Mouse (Mus musculus) lung, adult 10 weeks (tissue): Measurements from ENCODE around the gene Krtap5-4. TPM values are rescaled to one million over a fixed set of nuclear protein-coding genes. Genes with fewer than 3 reads are reported as not detected.

ENCODE experiments used
- polyA plus RNA-seq: library from polyadenylated mRNA; stranded (reverse); fragments of 350-450 nt; fragmentation: Illumina TruSeq; extraction: RNeasy Lipid Tissue Mini Kit (QIAGEN cat#74804); gene quantifications from one replicate; pipeline ENCODE4 v1.2.3, GENCODE M21; 2014; ENCODE audit warnings: low read depth, low replicate concordance; ENCODE audit not compliant: insufficient read depth

Krtap5-4 gene
- polyA plus RNA-seq = not detected

GRCm38 (mm10) chr7:142303249-142303648, at the start of gene Krtap5-4:
Gene Krtap5-4, plus strand, starts transcription at chr7:142303549.

DNA sequence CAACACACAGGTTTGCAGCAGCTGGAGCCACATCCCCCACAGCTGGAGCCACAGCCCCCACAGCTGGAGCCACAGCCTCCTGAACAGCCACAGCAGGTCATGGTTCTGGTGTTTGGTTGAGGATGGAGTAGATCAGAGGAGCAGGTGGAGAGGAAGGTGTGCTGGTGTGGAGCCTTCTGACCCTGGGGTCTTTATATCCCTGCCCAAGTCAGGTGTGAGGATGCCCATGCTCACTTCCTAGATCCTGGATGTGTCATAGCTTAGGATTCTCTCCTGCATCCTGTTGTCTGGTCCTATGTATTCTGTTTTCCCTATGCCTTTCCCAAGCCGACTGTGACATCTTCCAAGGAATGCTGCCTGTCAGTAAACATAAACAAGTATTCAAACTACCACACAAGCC, 45.1 kb upstream of the Krtap5-4 start, which contains the start of gene Gm2431:
Gene Gm2431 (minus strand): TSS at position 101 of the 400 bp plus-strand sequence.

GRCm38 (mm10) chr7:142274263-142274662, 29.1 kb upstream of the Krtap5-4 start, which contains the start of gene Gm4559:
Gene Gm4559, minus strand, starts transcription at chr7:142274363.

DNA sequence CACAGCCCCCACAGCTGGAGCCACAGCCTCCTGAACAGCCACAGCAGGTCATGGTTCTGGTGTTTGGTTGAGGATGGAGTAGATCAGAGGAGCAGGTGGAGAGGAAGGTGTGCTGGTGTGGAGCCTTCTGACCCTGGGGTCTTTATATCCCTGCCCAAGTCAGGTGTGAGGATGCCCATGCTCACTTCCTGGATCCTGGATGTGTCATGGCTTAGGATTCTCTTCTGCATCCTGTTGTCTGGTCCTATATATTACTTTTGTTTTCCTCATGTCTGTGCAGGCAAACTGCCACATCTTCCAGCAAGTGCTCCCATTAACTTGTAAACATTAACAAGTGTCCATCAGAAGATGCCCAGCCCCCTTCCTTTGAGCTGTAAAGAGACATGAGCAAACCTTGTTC, 6.3 kb upstream of the Krtap5-4 start, which contains the start of gene Krtap5-1:
Gene Krtap5-1 (minus strand): TSS at position 101 of the 400 bp plus-strand sequence.

Other genes with a start within 250 kb of the Krtap5-4 start
- gene Mob2, start 242.5 kb upstream of the Krtap5-4 start, polyA plus RNA-seq = 60.9 TPM
- 10.8 TPM for gene Dusp8, start 207.7 kb upstream of the Krtap5-4 start, polyA plus RNA-seq
- not detected for gene Gm45618, start 182.8 kb upstream of the Krtap5-4 start, polyA plus RNA-seq
- gene Gm39115, start 167.5 kb upstream of the Krtap5-4 start, polyA plus RNA-seq = not detected
- gene Gm45337, start 158.9 kb upstream of the Krtap5-4 start, polyA plus RNA-seq = not detected
- gene Gm29735, start 146.4 kb upstream of the Krtap5-4 start, polyA plus RNA-seq = not detected
- not detected for gene Gm4553, start 137.8 kb upstream of the Krtap5-4 start, polyA plus RNA-seq
- gene Krtap5-2, start 127.5 kb upstream of the Krtap5-4 start, polyA plus RNA-seq = not detected
- not detected for gene Gm10153, start 113.2 kb upstream of the Krtap5-4 start, polyA plus RNA-seq
- not detected for gene Krtap5-3, start 102.2 kb upstream of the Krtap5-4 start, polyA plus RNA-seq
- gene Gm7579, start 91.7 kb upstream of the Krtap5-4 start, polyA plus RNA-seq = not detected
- gene Krtap5-5, start 73.6 kb upstream of the Krtap5-4 start, polyA plus RNA-seq = not detected
- gene Gm40460, start 62.5 kb upstream of the Krtap5-4 start, polyA plus RNA-seq = not detected
- gene Gm2431, start 45.2 kb upstream of the Krtap5-4 start, polyA plus RNA-seq = not detected
- gene Gm4559, start 29.2 kb upstream of the Krtap5-4 start, polyA plus RNA-seq = not detected
- gene Krtap5-1, start 6.4 kb upstream of the Krtap5-4 start, polyA plus RNA-seq = not detected
- gene Ifitm10, start 70.2 kb downstream of the Krtap5-4 start, polyA plus RNA-seq = 17.5 TPM
- gene Gm49369, start 79.1 kb downstream of the Krtap5-4 start, polyA plus RNA-seq = not detected
- 568 TPM for gene Ctsd, start 84.5 kb downstream of the Krtap5-4 start, polyA plus RNA-seq
- not detected for gene Syt8, start 131.3 kb downstream of the Krtap5-4 start, polyA plus RNA-seq
- gene Tnni2, start 138.3 kb downstream of the Krtap5-4 start, polyA plus RNA-seq = 10.7 TPM
- gene Lsp1, start 157.3 kb downstream of the Krtap5-4 start, polyA plus RNA-seq = 157 TPM
- 7.4 TPM for gene Tnnt3, start 195.3 kb downstream of the Krtap5-4 start, polyA plus RNA-seq
- 59.7 TPM for gene Mrpl23, start 229.1 kb downstream of the Krtap5-4 start, polyA plus RNA-seq